Mouse (Mus musculus): ENCODE results near the gene Nhej1. TPM values are rescaled to one million over a fixed set of nuclear protein-coding genes. Genes with fewer than 3 reads are reported as not detected.

Nhej1 gene
- polyA plus RNA-seq, 1 experiment = 3.7 TPM

- Histone ChIP-seq H3K27ac (ENCODE audit: insufficient read depth, low read length) (no peak overlapping the region), H3K4me1 (ENCODE audit: control insufficient read depth, insufficient read depth, low read length) (no peaks in the 10 kb centered on the region), H3K4me3 (ENCODE audit: low read depth, low read length) (no peak overlapping the region), H3K9me3 (replicated peaks; ENCODE audit: control insufficient read depth, insufficient read depth, low read length, poor library complexity, severe bottlenecking) (no peaks in the 10 kb centered on the region), H3K36me3 (ENCODE audit: control insufficient read depth, insufficient read depth, low read length, poor library complexity, severe bottlenecking) (no peaks in the 10 kb centered on the region), H3K27me3 (ENCODE audit: control insufficient read depth, insufficient read depth, low read length, poor library complexity, severe bottlenecking) (no peaks in the 10 kb centered on the region), H3K9ac (ENCODE audit: low read depth, poor library complexity, severe bottlenecking) (no peak overlapping the region)
- TF ChIP-seq POLR2A (IDR thresholded peaks at IDR 0.05; ENCODE audit: insufficient read depth, low read length) = no peak
- peak; percentile 50; the same call in 1 of the 2 replicates for TF ChIP-seq EP300 (IDR thresholded peaks at IDR 0.05; ENCODE audit: insufficient read depth, low read depth, low read length)
- TF ChIP-seq CTCF (IDR thresholded peaks at IDR 0.05; ENCODE audit: low read depth, low read length) = peak; percentile 93
Observed at GRCm38 (mm10) chr1:74964494-74965215, 160.3 kb downstream of the Nhej1 start.

GRCm38 (mm10) chr1:74962853-74963227, 162.2 kb downstream of the Nhej1 start:
- Histone ChIP-seq H3K4me1 (ENCODE audit: control insufficient read depth, insufficient read depth, low read length) (no peaks in the 10 kb centered on the region), H3K27ac (ENCODE audit: insufficient read depth, low read length) (no peak overlapping the region), H3K27me3 (ENCODE audit: control insufficient read depth, insufficient read depth, low read length, poor library complexity, severe bottlenecking) (no peaks in the 10 kb centered on the region), H3K4me3 (ENCODE audit: low read depth, low read length) (no peak overlapping the region), H3K9ac (ENCODE audit: low read depth, poor library complexity, severe bottlenecking) (no peak overlapping the region), H3K36me3 (ENCODE audit: control insufficient read depth, insufficient read depth, low read length, poor library complexity, severe bottlenecking) (no peaks in the 10 kb centered on the region), H3K9me3 (replicated peaks; ENCODE audit: control insufficient read depth, insufficient read depth, low read length, poor library complexity, severe bottlenecking) (no peaks in the 10 kb centered on the region)
- TF ChIP-seq EP300 (IDR thresholded peaks at IDR 0.05; ENCODE audit: insufficient read depth, low read depth, low read length) (no peak), CTCF (IDR thresholded peaks at IDR 0.05; ENCODE audit: low read depth, low read length) (no peak), POLR2A (IDR thresholded peaks at IDR 0.05; ENCODE audit: insufficient read depth, low read length) (no peak)

GRCm38 (mm10) chr1:74962126-74962852, 162.7 kb downstream of the Nhej1 start:
- no peak overlapping the region for H3K9ac ChIP-seq (ENCODE audit: low read depth, poor library complexity, severe bottlenecking)
- H3K4me3 ChIP-seq (ENCODE audit: low read depth, low read length) = no peak overlapping the region
- H3K27me3 ChIP-seq (ENCODE audit: control insufficient read depth, insufficient read depth, low read length, poor library complexity, severe bottlenecking) = no peaks in the 10 kb centered on the region
- no peaks in the 10 kb centered on the region for H3K36me3 ChIP-seq (ENCODE audit: control insufficient read depth, insufficient read depth, low read length, poor library complexity, severe bottlenecking)
- no peaks in the 10 kb centered on the region for H3K4me1 ChIP-seq (ENCODE audit: control insufficient read depth, insufficient read depth, low read length)
- H3K27ac ChIP-seq (ENCODE audit: insufficient read depth, low read length) = no peak overlapping the region
- TF ChIP-seq POLR2A (IDR thresholded peaks at IDR 0.05; ENCODE audit: insufficient read depth, low read length) = no peak
- TF ChIP-seq EP300 (IDR thresholded peaks at IDR 0.05; ENCODE audit: insufficient read depth, low read depth, low read length) = no peak
- no peak for TF ChIP-seq CTCF (IDR thresholded peaks at IDR 0.05; ENCODE audit: low read depth, low read length)
- H3K9me3 ChIP-seq (replicated peaks; ENCODE audit: control insufficient read depth, insufficient read depth, low read length, poor library complexity, severe bottlenecking) = no peaks in the 10 kb centered on the region

GRCm38 (mm10) chr1:74961722-74962121, 163.3 kb downstream of the Nhej1 start:
- Histone ChIP-seq H3K4me3 (ENCODE audit: low read depth, low read length) (no peak overlapping the region), H3K9ac (ENCODE audit: low read depth, poor library complexity, severe bottlenecking) (no peak overlapping the region), H3K27ac (ENCODE audit: insufficient read depth, low read length) (no peak overlapping the region), H3K36me3 (ENCODE audit: control insufficient read depth, insufficient read depth, low read length, poor library complexity, severe bottlenecking) (no peaks in the 10 kb centered on the region), H3K9me3 (replicated peaks; ENCODE audit: control insufficient read depth, insufficient read depth, low read length, poor library complexity, severe bottlenecking) (no peaks in the 10 kb centered on the region), H3K27me3 (ENCODE audit: control insufficient read depth, insufficient read depth, low read length, poor library complexity, severe bottlenecking) (no peaks in the 10 kb centered on the region; the same call in 1 of the 2 replicates), H3K4me1 (ENCODE audit: control insufficient read depth, insufficient read depth, low read length) (no peaks in the 10 kb centered on the region)
- no peak for TF ChIP-seq EP300 (IDR thresholded peaks at IDR 0.05; ENCODE audit: insufficient read depth, low read depth, low read length)
- TF ChIP-seq POLR2A (IDR thresholded peaks at IDR 0.05; ENCODE audit: insufficient read depth, low read length) = no peak
- no peak for TF ChIP-seq CTCF (IDR thresholded peaks at IDR 0.05; ENCODE audit: low read depth, low read length)

GRCm38 (mm10) chr1:74960059-74960458, 164.9 kb downstream of the Nhej1 start:
- H3K27ac ChIP-seq (ENCODE audit: insufficient read depth, low read length) = no peak overlapping the region
- H3K9me3 ChIP-seq (replicated peaks; ENCODE audit: control insufficient read depth, insufficient read depth, low read length, poor library complexity, severe bottlenecking) = no peaks in the 10 kb centered on the region
- H3K27me3 ChIP-seq (ENCODE audit: control insufficient read depth, insufficient read depth, low read length, poor library complexity, severe bottlenecking) = no peaks in the 10 kb centered on the region; the same call in 1 of the 2 replicates
- no peak overlapping the region for H3K4me3 ChIP-seq (ENCODE audit: low read depth, low read length)
- H3K4me1 ChIP-seq (ENCODE audit: control insufficient read depth, insufficient read depth, low read length) = no peaks in the 10 kb centered on the region
- no peak for TF ChIP-seq POLR2A (IDR thresholded peaks at IDR 0.05; ENCODE audit: insufficient read depth, low read length)
- TF ChIP-seq CTCF (IDR thresholded peaks at IDR 0.05; ENCODE audit: low read depth, low read length) = no peak
- no peak for TF ChIP-seq EP300 (IDR thresholded peaks at IDR 0.05; ENCODE audit: insufficient read depth, low read depth, low read length)
- no peaks in the 10 kb centered on the region for H3K36me3 ChIP-seq (ENCODE audit: control insufficient read depth, insufficient read depth, low read length, poor library complexity, severe bottlenecking)
- H3K9ac ChIP-seq (ENCODE audit: low read depth, poor library complexity, severe bottlenecking) = no peak overlapping the region
